Mouse (Mus musculus): Measurements from ENCODE around the gene Tead2. TPM values are rescaled to one million over a fixed set of nuclear protein-coding genes. Genes with fewer than 3 reads are reported as not detected.

Gene Tead2
- total and polyA plus RNA-seq, 3 experiments = 8.3 to 12.6 (median 9.2) TPM

- DNase-seq = no peak
These were observed 13.5 kb downstream of the Tead2 start for GRCm38 (mm10) chr7:45229046-45229445.

- no peak for DNase-seq
These were observed 14.1 kb downstream of the Tead2 start for GRCm38 (mm10) chr7:45229459-45230203.

GRCm38 (mm10) chr7:45231192-45231591, 15.6 kb downstream of the Tead2 start:
- no peak for DNase-seq

- DNase-seq = no peak
These were observed 16.4 kb downstream of the Tead2 start for GRCm38 (mm10) chr7:45231941-45232340.

GRCm38 (mm10) chr7:45232716-45233465, 17.3 kb downstream of the Tead2 start:
- DNase-seq = no peak

DNA sequence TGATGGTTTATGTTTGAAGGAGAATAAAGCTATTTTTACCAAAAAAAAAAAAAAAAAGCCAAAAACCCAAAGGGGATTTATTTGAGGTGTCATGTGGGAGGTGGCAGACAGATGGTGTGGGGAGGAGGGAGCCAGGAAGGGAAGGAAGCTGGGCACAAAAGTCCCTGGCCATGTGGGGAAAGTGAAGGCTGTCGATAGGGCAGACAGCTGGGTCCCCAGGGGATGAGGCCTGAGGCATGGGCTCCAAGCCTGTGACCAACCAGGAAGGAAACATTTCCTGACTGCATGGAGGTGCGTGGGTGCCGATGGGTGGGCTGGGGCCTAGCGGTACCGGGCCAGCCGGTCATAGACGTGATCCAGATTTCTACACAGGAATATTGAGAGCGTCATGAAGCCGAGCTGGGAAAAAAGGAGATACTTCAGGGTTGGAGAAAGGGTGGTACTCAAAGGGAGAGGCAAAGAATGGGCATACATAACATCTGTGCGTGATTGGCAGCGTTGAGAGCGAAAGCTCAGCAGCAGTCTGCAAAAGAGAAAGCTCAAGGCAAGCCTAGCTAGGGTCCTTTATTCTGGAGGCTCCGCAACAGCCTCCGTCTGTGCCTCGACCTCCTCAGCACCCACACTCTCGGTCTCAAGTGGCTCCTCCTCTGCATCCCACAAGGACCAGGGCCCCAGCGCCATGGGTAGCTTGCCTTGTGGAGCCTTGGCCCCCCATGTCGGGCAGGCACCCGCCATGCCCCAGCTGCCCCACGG, 18.2 kb downstream of the Tead2 start:
- peak; percentile 34 for DNase-seq

GRCm38 (mm10) chr7:45234333-45234841, 18.8 kb downstream of the Tead2 start:
- no peak for DNase-seq

GRCm38 (mm10) chr7:45234922-45235571, 19.5 kb downstream of the Tead2 start:
- DNase-seq = peak; percentile 66

DNA sequence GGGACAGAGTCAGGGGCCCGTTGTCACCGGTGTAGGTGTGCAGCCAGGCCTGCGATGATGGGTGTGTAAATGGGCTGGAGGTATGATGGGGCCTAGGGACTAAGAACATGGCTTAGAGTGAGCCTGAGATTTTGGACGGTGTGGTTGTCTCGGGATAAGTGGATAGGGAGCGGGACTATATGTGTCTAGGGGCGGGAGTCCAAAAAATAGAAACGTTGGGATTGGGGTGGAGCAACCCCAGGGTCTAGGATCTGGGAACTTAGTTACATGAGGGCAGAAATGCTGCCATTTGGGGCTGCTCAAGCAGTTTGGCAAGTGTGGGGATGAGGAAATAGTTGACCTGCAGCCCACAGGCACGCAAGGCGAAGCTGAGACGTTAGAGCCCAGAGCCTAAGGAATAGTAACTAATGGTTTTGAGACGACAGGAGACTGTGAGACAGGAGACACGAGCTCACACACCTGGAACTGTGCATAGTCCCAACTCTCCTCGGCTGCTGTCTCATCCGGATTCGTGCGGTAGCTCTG, 20.2 kb downstream of the Tead2 start:
- DNase-seq = no peak

DNA sequence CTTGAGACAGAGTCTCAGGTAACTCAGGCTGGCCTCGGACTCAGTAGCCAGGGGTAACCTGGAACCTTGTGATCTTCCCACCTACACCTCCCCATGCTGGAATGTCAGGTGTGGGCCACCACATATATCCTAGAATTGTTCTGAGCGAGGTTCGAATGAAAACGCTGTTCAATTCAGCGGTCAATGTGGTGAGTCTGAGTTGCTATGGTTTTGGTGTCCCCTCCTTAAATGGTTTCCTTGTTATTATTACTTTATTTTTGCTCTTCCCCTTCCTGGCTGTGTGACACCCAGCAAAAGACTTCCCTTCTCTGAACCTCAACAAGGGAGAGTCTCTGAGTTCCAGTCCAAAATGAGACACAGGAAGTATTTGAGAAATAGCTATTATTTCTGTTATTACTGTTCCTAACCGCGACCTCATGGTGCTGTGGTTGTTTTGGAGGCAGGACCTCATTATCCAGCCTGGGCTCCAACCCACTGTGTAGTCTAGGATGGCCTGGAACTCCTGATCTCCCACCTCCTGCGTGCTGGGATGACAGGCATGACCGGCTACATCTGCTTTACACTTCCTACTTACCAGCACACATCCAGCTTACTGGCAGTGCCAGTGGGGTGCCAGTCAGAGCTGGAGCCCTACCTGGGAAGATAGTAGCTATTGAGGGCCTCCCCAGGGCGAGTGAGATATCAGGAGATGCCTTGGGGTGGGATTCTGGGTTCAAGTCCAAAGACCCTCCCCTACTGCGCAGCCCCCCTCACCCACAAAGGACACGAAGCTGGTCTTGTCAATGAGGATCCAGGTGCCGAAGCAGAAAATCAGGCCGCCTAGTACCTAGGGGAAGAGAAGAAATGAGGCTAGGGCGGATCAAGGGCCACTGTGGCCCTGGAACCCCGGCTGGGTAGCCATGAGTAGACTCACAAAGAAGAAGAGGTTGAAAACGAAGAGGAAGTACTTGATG, 22.5 kb downstream of the Tead2 start:
- no peak for DNase-seq

GRCm38 (mm10) chr7:45238723-45239496, 23.4 kb downstream of the Tead2 start, which contains the start of gene Cd37:
Gene Cd37, minus strand, starts transcription at chr7:45239115.
- DNase-seq = no peak

GRCm38 (mm10) chr7:45240109-45240508, 24.6 kb downstream of the Tead2 start:
- DNase-seq = no peak

DNA sequence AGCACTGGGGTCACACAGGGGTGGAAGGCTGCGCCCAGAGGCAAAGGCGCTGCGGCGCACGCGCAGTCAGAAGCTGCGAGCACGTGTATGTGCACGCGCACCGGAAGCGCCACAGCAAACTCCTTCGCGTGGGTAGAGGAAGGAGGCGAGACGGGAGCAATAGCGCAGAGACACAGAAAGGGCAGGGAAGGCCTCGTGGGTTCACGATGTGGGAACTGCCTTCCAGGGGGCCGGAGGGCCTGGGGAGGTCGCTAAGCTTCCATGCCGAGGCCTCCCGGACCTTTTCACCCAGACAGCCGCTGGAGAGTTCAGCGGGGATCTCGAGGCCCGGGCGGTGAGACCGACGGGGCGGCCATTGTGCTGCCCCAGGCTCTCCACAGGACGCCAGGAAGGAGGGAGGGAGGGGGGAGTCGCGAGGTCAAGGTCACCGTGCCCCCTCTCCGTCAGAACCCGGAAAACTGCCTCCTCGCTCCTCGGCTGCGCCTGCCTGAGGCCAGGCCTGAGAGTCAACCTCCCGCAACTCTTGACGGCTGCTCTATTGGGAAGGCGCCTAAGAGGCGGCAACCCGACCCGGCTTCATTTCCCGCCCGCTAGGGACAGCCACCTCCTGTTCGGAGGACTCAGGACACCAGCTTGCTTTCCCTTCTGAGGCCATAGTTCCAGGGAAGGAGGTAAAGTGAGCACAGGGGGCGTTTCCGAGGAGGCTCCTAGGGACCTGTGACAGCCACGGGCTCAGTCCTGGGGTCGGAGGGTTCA, 25.3 kb downstream of the Tead2 start, which contains the start of gene Slc6a16:
Gene Slc6a16 (plus strand): TSS at position 453 of the 756 bp plus-strand sequence.
- peak; percentile 12 for DNase-seq

- DNase-seq = no peak
These were observed 25.8 kb downstream of the Tead2 start for GRCm38 (mm10) chr7:45241389-45241749.

DNA sequence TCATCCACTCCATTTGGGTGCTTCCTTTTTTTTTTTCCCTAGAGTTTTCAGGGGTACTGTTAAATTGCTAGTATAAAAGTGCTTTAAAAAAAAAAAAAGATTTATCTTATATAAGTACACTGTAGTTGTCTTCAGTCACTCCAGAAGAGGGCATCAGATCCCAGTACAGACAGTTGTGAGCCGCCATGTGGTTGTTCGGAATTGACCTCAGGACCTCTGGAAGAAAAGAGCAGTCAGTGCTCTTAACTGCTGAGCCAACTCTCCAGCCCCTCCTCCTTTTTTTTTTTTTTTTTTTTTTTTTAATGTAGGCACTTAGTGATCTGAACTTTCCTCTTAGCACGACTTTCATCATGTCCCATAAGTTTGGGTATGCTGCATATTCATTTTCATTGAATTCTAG, 32.1 kb downstream of the Tead2 start:
- DNase-seq = no peak

DNA sequence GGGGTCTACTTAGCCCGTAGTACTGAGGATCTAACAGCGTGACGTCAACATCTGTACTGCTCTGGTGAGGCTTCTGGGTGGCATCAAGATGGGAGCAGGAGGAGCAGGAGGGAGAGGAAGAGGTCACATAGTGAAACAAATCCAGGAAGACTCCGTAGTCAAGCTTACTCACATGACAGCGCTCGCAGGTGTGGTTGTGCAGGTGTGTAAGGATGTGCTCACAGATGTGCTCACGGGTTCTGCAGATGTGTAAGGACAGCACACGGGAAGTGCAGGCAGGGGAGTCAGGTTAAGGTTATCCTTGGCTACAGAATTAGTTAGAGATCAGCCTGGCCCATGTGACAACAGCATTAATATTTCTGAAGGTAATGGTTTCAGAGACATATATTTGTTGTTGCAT, 38.3 kb downstream of the Tead2 start:
- DNase-seq = no peak

DNA sequence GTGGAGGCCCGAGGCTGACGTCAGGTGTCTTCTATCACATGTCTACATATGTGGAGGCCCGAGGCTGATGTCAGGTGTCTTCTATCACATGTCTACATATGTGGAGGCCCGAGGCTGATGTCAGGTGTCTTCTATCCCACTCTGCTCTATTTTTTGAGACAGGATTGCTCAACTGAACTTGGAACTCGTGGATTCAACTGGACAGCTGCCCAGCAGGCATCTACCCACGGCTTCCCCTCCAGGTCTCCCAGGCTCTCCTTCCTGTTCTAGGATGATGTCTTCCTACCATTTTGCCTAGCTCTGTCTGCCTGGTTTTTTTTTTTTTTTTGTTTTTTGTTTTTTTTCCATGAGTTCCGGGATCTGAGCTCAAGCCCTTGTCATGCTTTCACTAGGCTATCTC, 40.3 kb downstream of the Tead2 start:
- DNase-seq = peak; percentile 34

- no peak for DNase-seq
These were observed 41.7 kb downstream of the Tead2 start for GRCm38 (mm10) chr7:45257063-45257840.

Measured in adrenal gland, adult 2 months (tissue).